Mouse (Mus musculus) liver, postnatal 0 days (tissue): ENCODE data around the gene Lrp1.

Experiments
- CTCF ChIP-seq: sonication (generic); IDR thresholded peaks from 2 replicates; pipeline ENCODE4 v1.5.1; 2016; ENCODE audit warnings: antibody characterized with exemption, low read depth
- EP300 ChIP-seq: IDR thresholded peaks from 2 replicates; pipeline ENCODE4 v1.6.1; 2016; ENCODE audit warnings: antibody characterized with exemption, low read depth, mild to moderate bottlenecking

DNA sequence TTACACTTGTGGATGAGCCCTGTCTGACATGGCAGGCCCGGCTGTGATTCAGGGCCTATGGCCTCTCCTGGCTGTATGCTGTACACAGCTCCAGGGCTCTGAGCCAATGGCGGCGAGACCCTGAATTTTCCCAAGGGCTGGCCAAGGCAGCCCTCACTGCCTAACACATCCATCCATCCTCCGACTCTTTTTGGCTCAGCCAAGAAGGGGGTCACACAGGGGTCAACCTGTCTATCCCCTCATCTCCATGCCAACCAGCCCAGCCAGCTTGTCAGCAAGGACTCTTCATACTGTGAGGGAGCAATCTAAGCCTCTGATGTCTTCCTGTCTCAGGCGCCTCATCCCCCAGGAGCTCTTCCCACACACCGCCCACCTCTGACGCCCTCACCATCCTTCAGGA lies 29.4 kb downstream of the Lrp1 start:
- TF ChIP-seq EP300: no peak
- TF ChIP-seq CTCF: no peak
